Mouse (Mus musculus) CH12.LX (cell line): Measurements from ENCODE around the gene 2300003K06Rik. TPM values are rescaled to one million over a fixed set of nuclear protein-coding genes. Genes with fewer than 3 reads are reported as not detected.

Source experiments
- DNase-seq: peaks from one replicate; pipeline ENCODE4 v3.0.0-alpha.2; 2013; ENCODE audit errors: extremely low read depth
- H3K27ac ChIP-seq: 2 replicates; pipeline ENCODE4 v1.5.1; 2012; ENCODE audit warnings: low read depth, mild to moderate bottlenecking, control low read depth, moderate library complexity; ENCODE audit not compliant: insufficient read depth
- H3K27me3 ChIP-seq: replicated peaks from 2 replicates; pipeline ENCODE3; 2012; ENCODE audit warnings: inconsistent platforms
- H3K36me3 ChIP-seq, 2 experiments: replicated peaks in 1 of 2; 2 replicates each; pipeline versions ENCODE3 to v1.6.1; 2012; ENCODE audit warnings: inconsistent platforms in 1 of 2, low read length in 1 of 2, mild to moderate bottlenecking in 1 of 2, mixed read lengths in 1 of 2, moderate library complexity in 1 of 2; ENCODE audit not compliant: control insufficient read depth in 1 of 2, insufficient read depth in 1 of 2
- H3K4me1 ChIP-seq, 2 experiments: 2 replicates each; pipeline ENCODE4 v1.6.1; 2012; ENCODE audit warnings: inconsistent platforms in 1 of 2, moderate library complexity in 1 of 2; ENCODE audit not compliant: insufficient read depth in 2 of 2, control insufficient read depth in 1 of 2
- H3K4me2 ChIP-seq: 2 replicates; pipeline ENCODE4 v1.6.1; 2012; ENCODE audit warnings: low read depth, mild to moderate bottlenecking, control low read depth; ENCODE audit not compliant: poor library complexity, insufficient read depth, severe bottlenecking
- H3K4me3 ChIP-seq, 3 experiments: fragments of 150-350 bp in 1 of 3; sonication (generic) in 1 of 3; replicated peaks in 1 of 3; 2 replicates each; pipeline versions ENCODE3 to v1.5.1; 2011 to 2012; ENCODE audit warnings: low read depth in 2 of 3, low read length in 2 of 3, mild to moderate bottlenecking in 2 of 3, moderate library complexity in 2 of 3, control low read depth in 1 of 3, improper control_type of control experiment in 1 of 3, inconsistent platforms in 1 of 3, mixed read lengths in 1 of 3; ENCODE audit not compliant: poor library complexity in 1 of 3
- H3K79me2 ChIP-seq: replicated peaks from 2 replicates; pipeline ENCODE4 v1.6.1; 2012; ENCODE audit warnings: mild to moderate bottlenecking, moderate library complexity; ENCODE audit not compliant: control insufficient read depth, poor library complexity, insufficient read depth, severe bottlenecking; ENCODE audit errors: extremely low read depth
- H3K9ac ChIP-seq: 2 replicates; pipeline ENCODE4 v1.6.1; 2012; ENCODE audit warnings: low read depth, mild to moderate bottlenecking, control low read depth, moderate library complexity; ENCODE audit not compliant: insufficient read depth
- H3K9me3 ChIP-seq: replicated peaks from 2 replicates; pipeline ENCODE3; 2012; ENCODE audit warnings: low read length, inconsistent platforms, mixed read lengths
- CHD1 ChIP-seq: IDR thresholded peaks from 2 replicates; pipeline ENCODE4 v1.6.1; 2012; ENCODE audit warnings: low read depth, low read length, improper control_type of control experiment, inconsistent platforms
- EP300 ChIP-seq: IDR thresholded peaks from 2 replicates; pipeline ENCODE4 v1.6.1; 2011; ENCODE audit warnings: low read length, improper control_type of control experiment
- IRF4 ChIP-seq: IDR thresholded peaks from 2 replicates; pipeline ENCODE4 v1.6.1; 2014; ENCODE audit warnings: low read depth, mild to moderate bottlenecking, inconsistent platforms, low read length, improper control_type of control experiment
- KAT2A ChIP-seq: IDR thresholded peaks from 2 replicates; pipeline ENCODE4 v1.6.1; 2012; ENCODE audit warnings: low read length, improper control_type of control experiment, inconsistent platforms; ENCODE audit not compliant: insufficient replicate concordance
- MAX ChIP-seq: IDR thresholded peaks from 2 replicates; pipeline ENCODE4 v1.6.1; 2011; ENCODE audit warnings: low read length, improper control_type of control experiment
- MAZ ChIP-seq: IDR thresholded peaks from 2 replicates; pipeline ENCODE4 v1.6.1; 2012; ENCODE audit warnings: low read depth, mild to moderate bottlenecking, inconsistent platforms, low read length, improper control_type of control experiment, moderate library complexity
- MXI1 ChIP-seq: IDR thresholded peaks from 2 replicates; pipeline ENCODE4 v1.6.1; 2011; ENCODE audit warnings: mild to moderate bottlenecking, low read depth, low read length, improper control_type of control experiment
- POLR2A ChIP-seq: IDR thresholded peaks from 2 replicates; pipeline ENCODE4 v1.6.1; 2011; ENCODE audit warnings: low read depth, mild to moderate bottlenecking, improper control_type of control experiment, low read length
- RAD21 ChIP-seq: IDR thresholded peaks from 2 replicates; pipeline ENCODE4 v1.6.1; 2011; ENCODE audit warnings: low read depth, mild to moderate bottlenecking, low read length, improper control_type of control experiment, moderate library complexity
- TCF12 ChIP-seq: IDR thresholded peaks from 2 replicates; pipeline ENCODE4 v1.6.1; 2014; ENCODE audit warnings: low read depth, mild to moderate bottlenecking, inconsistent platforms, low read length, improper control_type of control experiment
- UBTF ChIP-seq: IDR thresholded peaks from 2 replicates; pipeline ENCODE4 v1.6.1; 2012; ENCODE audit warnings: low read depth, mild to moderate bottlenecking, inconsistent platforms, low read length, improper control_type of control experiment, moderate library complexity
- USF2 ChIP-seq: conservative IDR thresholded peaks from 2 replicates; pipeline ENCODE4 v1.6.1; 2011; ENCODE audit warnings: low read depth, low read length, improper control_type of control experiment
- ZKSCAN1 ChIP-seq: IDR thresholded peaks from 2 replicates; pipeline ENCODE4 v1.6.1; 2012; ENCODE audit warnings: low read depth, inconsistent platforms, low read length, improper control_type of control experiment, borderline replicate concordance
- dilution Hi-C: fragments of 300-500 bp; cut with MboI; formaldehyde crosslinking; loops from 2 replicates; pipeline ENCODE4 v1.14.3; 2020; ENCODE audit warnings: low sequenced_read_pairs; ENCODE audit not compliant: extremely low pct_unique_long_range_greater_than_20kb, extremely low pct_ligation_motif_present
- in situ Hi-C: fragments of 300-500 bp; cut with MboI; formaldehyde crosslinking; loops from 3 replicates; pipeline ENCODE4 v1.14.3; 2019; ENCODE audit warnings: low sequenced_read_pairs, low pct_ligation_motif_present, low pct_unique_long_range_greater_than_20kb, mixed read lengths
- polyA plus RNA-seq: library from polyadenylated mRNA; unstranded; fragments of >175 nt; gene quantifications from 2 replicates; pipeline ENCODE4 v1.2.1, GENCODE M21; 2012; ENCODE audit warnings: low read depth; ENCODE audit not compliant: insufficient read length
- total RNA-seq, 2 experiments: library from RNA; depleted of rRNA; stranded (reverse); fragments of 300-350 nt in 1 of 2; fragments of >200 nt in 1 of 2; gene quantifications; 2 replicates each; pipeline ENCODE4 v1.2.3; 2012 to 2014

Gene 2300003K06Rik
- total and polyA plus RNA-seq, 3 experiments: not detected

- no peaks in the 10 kb centered on the region for H3K9me3 ChIP-seq
- no peaks in the 10 kb centered on the region for H3K79me2 ChIP-seq
- DNase-seq: no peak
- no peak within 1 kb of the TSS for H3K4me3 ChIP-seq
- H3K27ac ChIP-seq: no peak within 1 kb of the TSS
- TF ChIP-seq ZKSCAN1 (no peak), CHD1 (no peak), TCF12 (no peak), MAX (no peak), POLR2A (no peak), IRF4 (no peak), EP300 (no peak), KAT2A (no peak), MAZ (no peak), UBTF (no peak), MXI1 (no peak), USF2 (no peak), RAD21 (no peak)
- TF ChIP-seq, all 38 proteins: peak for 0
- H3K27me3 ChIP-seq: peaks cover 57% of the 10 kb centered on the region
- dilution Hi-C loops (no loop called here), in situ Hi-C loops (no loop called here)
- no peak within 1 kb of the TSS for H3K9ac ChIP-seq
- H3K4me1 ChIP-seq: no peaks in the 10 kb centered on the region
- H3K4me2 ChIP-seq: no peak within 1 kb of the TSS
- H3K36me3 ChIP-seq: no peaks in the 10 kb centered on the region
Measured at GRCm38 (mm10) chr11:99793367-99793766, 44.5 kb downstream of the 2300003K06Rik start, which contains the start of gene Gm11596. Gene Gm11596, minus strand, starts transcription at chr11:99793467.

Other genes with a start within 250 kb of the 2300003K06Rik start
Only the 20 nearest of the 38 such genes appear.
- gene Gm14190, start 147.3 kb downstream of the 2300003K06Rik start, total RNA-seq (2012; rRNA removed): not detected in 2 replicates
- not detected in 2 replicates for gene Gm14190, start 147.3 kb downstream of the 2300003K06Rik start, total RNA-seq (2014; rRNA removed)
- not detected in 2 replicates for gene Gm14190, start 147.3 kb downstream of the 2300003K06Rik start, polyA plus RNA-seq
- gene Gm14180, start 103.8 kb downstream of the 2300003K06Rik start, total RNA-seq (2012; rRNA removed): not detected in 2 replicates
- not detected in 2 replicates for gene Gm14180, start 103.8 kb downstream of the 2300003K06Rik start, total RNA-seq (2014; rRNA removed)
- gene Gm14180, start 103.8 kb downstream of the 2300003K06Rik start, polyA plus RNA-seq: not detected in 2 replicates
- gene Gm11595, start 65.2 kb downstream of the 2300003K06Rik start, total RNA-seq (2012; rRNA removed): not detected in 2 replicates
- gene Gm11595, start 65.2 kb downstream of the 2300003K06Rik start, total RNA-seq (2014; rRNA removed): not detected in 2 replicates
- gene Gm11595, start 65.2 kb downstream of the 2300003K06Rik start, polyA plus RNA-seq: not detected in 2 replicates
- gene Krtap4-8, start 57.4 kb downstream of the 2300003K06Rik start, total RNA-seq (2012; rRNA removed): not detected in 2 replicates
- gene Krtap4-8, start 57.4 kb downstream of the 2300003K06Rik start, total RNA-seq (2014; rRNA removed): not detected in 2 replicates
- not detected in 2 replicates for gene Krtap4-8, start 57.4 kb downstream of the 2300003K06Rik start, polyA plus RNA-seq
- not detected in 2 replicates for gene Krtap4-9, start 52.9 kb downstream of the 2300003K06Rik start, total RNA-seq (2012; rRNA removed)
- not detected in 2 replicates for gene Krtap4-9, start 52.9 kb downstream of the 2300003K06Rik start, total RNA-seq (2014; rRNA removed)
- gene Krtap4-9, start 52.9 kb downstream of the 2300003K06Rik start, polyA plus RNA-seq: not detected in 2 replicates
- gene Gm11596, start 44.6 kb downstream of the 2300003K06Rik start, total RNA-seq (2012; rRNA removed): not detected in 2 replicates
- gene Gm11596, start 44.6 kb downstream of the 2300003K06Rik start, total RNA-seq (2014; rRNA removed): not detected in 2 replicates
- not detected in 2 replicates for gene Gm11596, start 44.6 kb downstream of the 2300003K06Rik start, polyA plus RNA-seq
- not detected in 2 replicates for gene Gm11569, start 39.1 kb downstream of the 2300003K06Rik start, total RNA-seq (2012; rRNA removed)
- not detected in 2 replicates for gene Gm11569, start 39.1 kb downstream of the 2300003K06Rik start, total RNA-seq (2014; rRNA removed)
- not detected in 2 replicates for gene Gm11569, start 39.1 kb downstream of the 2300003K06Rik start, polyA plus RNA-seq
- gene Gm11554, start 33.6 kb downstream of the 2300003K06Rik start, total RNA-seq (2012; rRNA removed): not detected in 2 replicates
- not detected in 2 replicates for gene Gm11554, start 33.6 kb downstream of the 2300003K06Rik start, total RNA-seq (2014; rRNA removed)
- gene Gm11554, start 33.6 kb downstream of the 2300003K06Rik start, polyA plus RNA-seq: not detected in 2 replicates
- not detected in 2 replicates for gene Krtap4-13, start 28.2 kb downstream of the 2300003K06Rik start, total RNA-seq (2012; rRNA removed)
- gene Krtap4-13, start 28.2 kb downstream of the 2300003K06Rik start, total RNA-seq (2014; rRNA removed): not detected in 2 replicates
- gene Krtap4-13, start 28.2 kb downstream of the 2300003K06Rik start, polyA plus RNA-seq: not detected in 2 replicates
- gene Gm11564, start 22.4 kb downstream of the 2300003K06Rik start, total RNA-seq (2012; rRNA removed): not detected in 2 replicates
- gene Gm11564, start 22.4 kb downstream of the 2300003K06Rik start, total RNA-seq (2014; rRNA removed): not detected in 2 replicates
- not detected in 2 replicates for gene Gm11564, start 22.4 kb downstream of the 2300003K06Rik start, polyA plus RNA-seq
- not detected in 2 replicates for gene Krtap4-16, start 13.5 kb upstream of the 2300003K06Rik start, total RNA-seq (2012; rRNA removed)
- gene Krtap4-16, start 13.5 kb upstream of the 2300003K06Rik start, total RNA-seq (2014; rRNA removed): not detected in 2 replicates
- not detected in 2 replicates for gene Krtap4-16, start 13.5 kb upstream of the 2300003K06Rik start, polyA plus RNA-seq
- gene Gm11568, start 19.9 kb upstream of the 2300003K06Rik start, total RNA-seq (2012; rRNA removed): not detected in 2 replicates
- gene Gm11568, start 19.9 kb upstream of the 2300003K06Rik start, total RNA-seq (2014; rRNA removed): not detected in 2 replicates
- gene Gm11568, start 19.9 kb upstream of the 2300003K06Rik start, polyA plus RNA-seq: not detected in 2 replicates
- not detected in 2 replicates for gene Gm11559, start 26.4 kb upstream of the 2300003K06Rik start, total RNA-seq (2012; rRNA removed)
- gene Gm11559, start 26.4 kb upstream of the 2300003K06Rik start, total RNA-seq (2014; rRNA removed): not detected in 2 replicates
- gene Gm11559, start 26.4 kb upstream of the 2300003K06Rik start, polyA plus RNA-seq: not detected in 2 replicates
- not detected in 2 replicates for gene Krtap9-1, start 35.3 kb upstream of the 2300003K06Rik start, total RNA-seq (2012; rRNA removed)
- not detected in 2 replicates for gene Krtap9-1, start 35.3 kb upstream of the 2300003K06Rik start, total RNA-seq (2014; rRNA removed)
- gene Krtap9-1, start 35.3 kb upstream of the 2300003K06Rik start, polyA plus RNA-seq: not detected in 2 replicates
- gene Gm11567, start 41.1 kb upstream of the 2300003K06Rik start, total RNA-seq (2012; rRNA removed): not detected in 2 replicates
- gene Gm11567, start 41.1 kb upstream of the 2300003K06Rik start, total RNA-seq (2014; rRNA removed): not detected in 2 replicates
- gene Gm11567, start 41.1 kb upstream of the 2300003K06Rik start, polyA plus RNA-seq: not detected in 2 replicates
- gene Krtap31-1, start 69.9 kb upstream of the 2300003K06Rik start, total RNA-seq (2012; rRNA removed): not detected in 2 replicates
- not detected in 2 replicates for gene Krtap31-1, start 69.9 kb upstream of the 2300003K06Rik start, total RNA-seq (2014; rRNA removed)
- gene Krtap31-1, start 69.9 kb upstream of the 2300003K06Rik start, polyA plus RNA-seq: not detected in 2 replicates
- not detected in 2 replicates for gene Gm11565, start 76.7 kb upstream of the 2300003K06Rik start, total RNA-seq (2012; rRNA removed)
- gene Gm11565, start 76.7 kb upstream of the 2300003K06Rik start, total RNA-seq (2014; rRNA removed): not detected in 2 replicates
- not detected in 2 replicates for gene Gm11565, start 76.7 kb upstream of the 2300003K06Rik start, polyA plus RNA-seq
- not detected in 2 replicates for gene Krtap31-2, start 98.2 kb upstream of the 2300003K06Rik start, total RNA-seq (2012; rRNA removed)
- not detected in 2 replicates for gene Krtap31-2, start 98.2 kb upstream of the 2300003K06Rik start, total RNA-seq (2014; rRNA removed)
- not detected in 2 replicates for gene Krtap31-2, start 98.2 kb upstream of the 2300003K06Rik start, polyA plus RNA-seq
- not detected in 2 replicates for gene Krtap9-5, start 110.4 kb upstream of the 2300003K06Rik start, total RNA-seq (2012; rRNA removed)
- gene Krtap9-5, start 110.4 kb upstream of the 2300003K06Rik start, total RNA-seq (2014; rRNA removed): not detected in 2 replicates
- not detected in 2 replicates for gene Krtap9-5, start 110.4 kb upstream of the 2300003K06Rik start, polyA plus RNA-seq
- not detected in 2 replicates for gene Krtap29-1, start 141.0 kb upstream of the 2300003K06Rik start, total RNA-seq (2012; rRNA removed)
- not detected in 2 replicates for gene Krtap29-1, start 141.0 kb upstream of the 2300003K06Rik start, total RNA-seq (2014; rRNA removed)
- gene Krtap29-1, start 141.0 kb upstream of the 2300003K06Rik start, polyA plus RNA-seq: not detected in 2 replicates